Mouse (Mus musculus) kidney, adult 2 months (tissue): ENCODE measurements around the gene Clcn5. TPM values are rescaled to one million over a fixed set of nuclear protein-coding genes. Genes with fewer than 3 reads are reported as not detected.

Source experiments
- DNase-seq: peaks from one replicate; pipeline ENCODE4 v3.0.0; 2021
- H3K27ac ChIP-seq: fragments of 200-500 bp; 2 replicates; pipeline ENCODE4 v1.5.1; 2012; ENCODE audit warnings: low read depth, low read length, control low read depth, inconsistent platforms; ENCODE audit not compliant: insufficient read depth
- H3K27me3 ChIP-seq: fragments of 200-500 bp; replicated peaks from 2 replicates; pipeline ENCODE4 v1.6.1; 2012; ENCODE audit warnings: mild to moderate bottlenecking, moderate library complexity, low read length, inconsistent platforms; ENCODE audit not compliant: control insufficient read depth, insufficient read depth
- H3K36me3 ChIP-seq: fragments of 200-500 bp; 2 replicates; pipeline ENCODE4 v1.6.1; 2012; ENCODE audit warnings: mild to moderate bottlenecking, moderate library complexity, low read length, inconsistent platforms; ENCODE audit not compliant: control insufficient read depth, insufficient read depth
- H3K4me1 ChIP-seq: fragments of 200-500 bp; 2 replicates; pipeline ENCODE4 v1.6.1; 2011; ENCODE audit warnings: low read length; ENCODE audit not compliant: control insufficient read depth, insufficient read depth
- H3K4me3 ChIP-seq: fragments of 200-500 bp; 2 replicates; pipeline ENCODE4 v1.5.1; 2011; ENCODE audit warnings: mild to moderate bottlenecking, low read depth, low read length, control low read depth; ENCODE audit not compliant: insufficient read depth
- CTCF ChIP-seq: fragments of 200-500 bp; conservative IDR thresholded peaks from 2 replicates; pipeline ENCODE4 v1.5.1; 2011; ENCODE audit warnings: low read depth, mild to moderate bottlenecking, control low read depth, low read length, moderate library complexity, mixed read lengths; ENCODE audit not compliant: insufficient read depth, insufficient read length
- POLR2A ChIP-seq: fragments of 200-500 bp; IDR thresholded peaks from one replicate; pipeline ENCODE4 v1.6.1; 2011; ENCODE audit warnings: low read depth, low read length, control low read depth
- WGBS: fragments of 180-500 bp; shearing (Covaris S2); methylation state at CpG from one replicate; pipeline ENCODE4 v1.1.7; 2018; 5-methylcytosine and 5-hydroxymethylcytosine counted together
- polyA plus RNA-seq: library from polyadenylated mRNA; depleted of rRNA; stranded (reverse); fragments of >200 nt; gene quantifications from 2 replicates; pipeline ENCODE4 v1.2.3, GENCODE M21; 2012

Clcn5 gene
- polyA plus RNA-seq, 1 experiment = 20.4 TPM

DNA sequence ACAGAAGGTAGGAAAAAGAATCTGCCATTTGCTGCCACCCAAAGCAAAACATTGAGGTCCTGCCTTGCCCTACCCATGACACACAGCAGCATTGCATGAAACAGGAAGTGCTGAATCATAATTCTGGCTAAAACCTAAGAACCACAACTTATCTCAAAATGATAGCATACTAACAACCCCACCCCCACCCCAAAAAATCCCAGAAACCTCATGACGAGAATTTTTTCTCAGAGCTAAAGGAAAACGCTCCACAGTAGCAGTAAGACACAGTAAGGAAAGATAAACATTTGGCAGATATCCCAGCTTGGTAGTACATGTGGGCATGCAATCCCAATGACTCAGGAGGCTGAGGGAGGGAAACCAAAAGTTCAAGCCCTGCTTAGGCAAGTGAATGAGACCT, 10.9 kb downstream of the Clcn5 start:
- no peaks in the 10 kb centered on the region for H3K4me1 ChIP-seq
- no peak for DNase-seq
- H3K27ac ChIP-seq = no peak overlapping the region
- no peak for TF ChIP-seq POLR2A
- no peak for TF ChIP-seq CTCF
- H3K36me3 ChIP-seq = no peaks in the 10 kb centered on the region
- H3K4me3 ChIP-seq = no peak overlapping the region
- no peaks in the 10 kb centered on the region for H3K27me3 ChIP-seq
- 48% methylated on average over 2 of the region's 2 CpGs for WGBS

DNA sequence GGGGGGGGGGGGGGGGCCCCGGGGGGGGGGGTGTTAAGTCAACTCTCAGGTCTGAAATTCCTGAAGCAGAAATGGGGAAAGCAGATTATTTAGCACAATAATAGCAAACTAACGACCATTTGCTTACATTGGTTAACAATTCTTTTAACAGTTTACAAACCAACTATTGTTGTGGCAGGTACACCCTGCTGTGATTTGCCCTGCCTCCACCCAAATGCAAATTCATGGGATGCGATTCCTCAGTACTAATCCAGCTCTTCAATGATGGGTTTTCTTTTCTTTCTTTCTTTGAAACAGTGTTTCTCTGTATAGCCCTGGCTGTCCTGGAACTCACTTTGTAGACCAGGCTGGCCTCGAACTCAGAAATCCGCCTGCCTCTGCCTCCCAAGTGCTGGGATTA, 12.3 kb downstream of the Clcn5 start:
- no peaks in the 10 kb centered on the region for H3K36me3 ChIP-seq
- WGBS = 73% methylated on average over 4 of the region's 5 CpGs
- no peak for TF ChIP-seq POLR2A
- TF ChIP-seq CTCF = no peak
- H3K4me1 ChIP-seq = no peaks in the 10 kb centered on the region
- no peaks in the 10 kb centered on the region for H3K27me3 ChIP-seq
- no peak overlapping the region for H3K4me3 ChIP-seq
- H3K27ac ChIP-seq = no peak overlapping the region
- no peak for DNase-seq

DNA sequence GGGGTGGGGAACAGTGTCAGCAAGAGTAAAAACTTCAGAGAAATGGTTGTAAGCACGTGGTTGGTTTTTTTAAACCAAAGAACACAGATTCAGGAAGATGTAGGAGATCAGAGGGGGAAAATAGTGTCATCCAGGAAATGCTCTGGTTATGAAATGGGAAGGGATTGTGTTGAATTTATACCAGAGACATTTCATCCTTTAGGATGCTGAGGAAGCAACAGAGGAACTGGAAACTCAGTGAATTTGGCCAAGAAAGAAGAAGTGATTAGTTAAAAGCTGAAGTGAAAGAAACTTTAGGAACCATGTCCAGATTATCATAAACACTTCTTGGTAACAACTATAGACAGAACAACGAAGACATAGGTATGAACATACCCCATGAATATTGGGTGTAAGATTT, 26.2 kb downstream of the Clcn5 start:
- Histone ChIP-seq H3K4me3 (no peak overlapping the region), H3K27me3 (no peaks in the 10 kb centered on the region), H3K36me3 (no peaks in the 10 kb centered on the region), H3K27ac (no peak overlapping the region), H3K4me1 (no peaks in the 10 kb centered on the region)
- no peak for DNase-seq
- TF ChIP-seq CTCF (no peak), POLR2A (no peak)
- 83% methylated on average over 2 of the region's 2 CpGs for WGBS

DNA sequence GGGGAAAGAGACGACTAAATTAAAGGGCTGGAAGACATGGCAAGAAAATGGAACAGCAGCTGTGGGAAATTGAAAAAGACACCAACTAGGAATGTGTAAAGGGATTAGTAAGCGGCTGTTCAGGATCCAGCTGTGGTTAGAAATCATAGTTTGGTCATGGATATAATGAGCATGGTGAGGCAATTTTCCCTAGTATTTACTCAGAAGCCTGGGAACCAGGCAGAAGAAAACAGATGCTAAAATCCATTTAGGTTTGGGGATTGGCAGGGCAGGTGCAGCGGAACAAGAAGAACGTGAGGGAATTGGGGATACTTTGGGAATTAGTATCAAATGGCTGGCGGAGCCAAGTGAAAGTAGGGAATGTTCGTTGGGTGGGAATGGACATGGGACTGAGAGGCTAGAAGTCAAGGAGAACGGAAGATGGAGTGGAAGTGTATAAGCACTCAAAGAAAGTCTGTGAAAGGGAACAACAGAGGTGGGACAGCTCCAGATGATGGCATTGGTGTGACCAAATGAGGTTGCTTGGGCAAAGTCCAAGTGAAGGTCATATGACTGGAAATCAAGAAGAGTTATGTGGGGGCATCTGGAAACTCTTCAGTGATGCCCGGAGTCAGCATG, 26.9 kb downstream of the Clcn5 start:
- Histone ChIP-seq H3K4me3 (no peak overlapping the region), H3K36me3 (no peaks in the 10 kb centered on the region), H3K27me3 (no peaks in the 10 kb centered on the region), H3K4me1 (no peaks in the 10 kb centered on the region), H3K27ac (no peak overlapping the region)
- 95% methylated on average over 8 of the region's 8 CpGs for WGBS
- no peak for TF ChIP-seq POLR2A
- no peak for TF ChIP-seq CTCF
- no peak for DNase-seq

DNA sequence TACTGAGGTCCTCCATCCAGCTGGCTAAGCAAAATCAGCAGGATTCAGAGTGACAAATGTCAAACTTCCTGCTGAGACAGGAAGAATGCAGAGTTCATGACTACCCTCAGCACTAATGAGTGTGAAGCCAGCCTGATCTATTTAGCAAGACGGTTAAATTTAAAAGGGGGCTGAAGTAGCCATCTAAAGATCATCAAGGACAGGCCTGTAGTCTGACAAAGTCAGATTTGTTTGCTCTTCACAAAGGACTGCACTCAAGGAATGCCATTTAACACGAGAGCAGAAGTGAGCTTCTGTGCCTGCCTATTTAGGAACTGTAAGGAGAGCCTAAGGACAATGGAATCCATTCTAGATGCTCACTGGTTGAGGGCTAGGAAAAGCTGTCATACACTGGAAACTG, 30.2 kb downstream of the Clcn5 start:
- 5% methylated on average over 2 of the region's 2 CpGs for WGBS
- no peaks in the 10 kb centered on the region for H3K27me3 ChIP-seq
- H3K4me1 ChIP-seq = no peaks in the 10 kb centered on the region
- no peak for TF ChIP-seq POLR2A
- no peak overlapping the region for H3K27ac ChIP-seq
- H3K36me3 ChIP-seq = no peaks in the 10 kb centered on the region
- DNase-seq = no peak
- no peak overlapping the region for H3K4me3 ChIP-seq

DNA sequence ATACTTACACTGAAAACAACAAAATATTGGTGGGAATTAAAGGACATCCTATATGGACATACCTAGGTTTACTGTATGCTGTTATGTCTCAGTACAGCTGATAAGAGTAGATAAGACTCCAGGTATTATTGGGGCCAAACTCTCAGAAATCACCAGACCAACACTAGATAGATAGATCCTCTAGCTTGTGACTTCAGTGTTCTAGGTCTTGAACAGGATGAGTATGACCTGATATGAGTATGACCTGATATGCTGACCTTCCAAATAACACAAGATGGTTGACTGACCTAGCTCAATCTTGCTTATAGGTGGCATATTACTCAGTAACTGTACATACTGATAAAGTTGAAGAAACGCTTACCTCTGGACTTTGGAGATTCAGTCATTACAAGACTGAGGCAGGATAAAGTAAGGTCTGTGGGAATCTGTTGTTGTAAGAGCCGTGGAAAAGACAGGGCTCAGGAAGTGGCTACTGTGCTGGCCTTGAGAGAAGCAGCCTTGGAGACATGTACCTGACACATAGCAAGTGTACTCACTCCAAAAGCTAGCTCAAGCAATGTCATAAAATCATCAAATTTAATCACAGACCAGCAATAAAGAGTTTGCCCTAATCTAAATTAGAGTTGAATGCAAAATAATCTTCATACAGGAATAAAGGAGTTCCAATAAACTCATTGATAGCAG, 32.0 kb downstream of the Clcn5 start:
- TF ChIP-seq POLR2A (no peak), CTCF (no peak)
- 98% methylated on average over 2 of the region's 2 CpGs for WGBS
- Histone ChIP-seq H3K27ac (no peak overlapping the region), H3K27me3 (no peaks in the 10 kb centered on the region), H3K4me1 (no peaks in the 10 kb centered on the region), H3K4me3 (no peak overlapping the region), H3K36me3 (no peaks in the 10 kb centered on the region)
- DNase-seq = no peak

DNA sequence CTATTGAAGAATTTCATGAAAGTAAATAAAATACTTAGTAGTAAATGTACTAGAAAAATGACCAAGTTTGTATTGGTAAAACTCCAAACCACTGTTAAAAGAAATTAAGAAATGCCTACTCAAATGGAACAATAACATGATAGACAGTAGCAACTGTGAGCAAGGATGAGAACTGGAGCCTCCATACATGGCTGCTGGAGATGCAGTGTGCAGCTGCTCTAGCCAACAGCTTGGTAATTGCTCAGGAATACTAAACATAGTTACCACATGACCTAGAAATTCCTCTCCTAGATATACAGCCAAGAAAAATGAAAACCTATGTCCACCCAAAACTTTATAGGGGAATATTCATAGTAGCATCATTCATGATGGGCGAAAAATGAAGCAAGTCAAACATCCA, 36.5 kb downstream of the Clcn5 start:
- H3K36me3 ChIP-seq = no peaks in the 10 kb centered on the region
- no peaks in the 10 kb centered on the region for H3K27me3 ChIP-seq
- H3K4me1 ChIP-seq = no peaks in the 10 kb centered on the region
- no peak for DNase-seq
- H3K4me3 ChIP-seq = no peak overlapping the region
- no peak overlapping the region for H3K27ac ChIP-seq
- WGBS = 91% methylated on average over 1 of the region's 1 CpGs
- no peak for TF ChIP-seq POLR2A
- TF ChIP-seq CTCF = no peak
